Mouse (Mus musculus) lung, postnatal 0 days (tissue): ENCODE results near the gene Prss50.

ENCODE experiments used
- CTCF ChIP-seq: IDR thresholded peaks from 2 replicates; pipeline ENCODE4 v1.5.1; 2016; ENCODE audit warnings: antibody characterized with exemption, mild to moderate bottlenecking
- EP300 ChIP-seq: IDR thresholded peaks from 2 replicates; pipeline ENCODE4 v1.6.1; 2016; ENCODE audit warnings: antibody characterized with exemption, mild to moderate bottlenecking, control low read depth

DNA sequence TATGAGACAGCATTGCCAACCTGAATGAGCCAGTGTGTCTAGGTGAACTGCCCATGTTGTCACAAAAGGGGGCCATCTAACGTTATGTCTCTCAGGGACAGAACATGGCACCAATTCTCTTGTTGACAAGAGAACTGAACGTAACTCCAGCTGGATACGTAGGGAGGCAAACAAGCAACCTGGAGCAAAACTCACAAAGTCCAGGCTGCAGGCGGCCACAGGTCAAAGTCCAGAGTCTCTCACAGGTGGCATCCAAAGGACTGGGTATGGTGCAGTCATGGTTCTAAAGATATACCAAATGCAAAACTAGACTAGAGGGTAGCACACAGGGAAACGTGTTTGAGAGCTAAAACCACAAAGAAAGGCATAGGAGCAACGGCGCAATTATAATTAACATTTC, 36.3 kb upstream of the Prss50 start:
- TF ChIP-seq CTCF (no peak), EP300 (no peak)
